Mouse (Mus musculus) heart, adult 2 months (tissue): ENCODE results near the gene Nckap5. TPM values are rescaled to one million over a fixed set of nuclear protein-coding genes. Genes with fewer than 3 reads are reported as not detected.

Source experiments
- DNase-seq, 2 experiments: peaks; one replicate each; pipeline ENCODE4 v3.0.0; 2021
- H3K27ac ChIP-seq: fragments of 200-600 bp; 2 replicates; pipeline ENCODE4 v1.8.1; 2022
- H3K27me3 ChIP-seq: fragments of 200-500 bp; 2 replicates; pipeline ENCODE4 v1.6.1; 2012; ENCODE audit warnings: mild to moderate bottlenecking, low read length, inconsistent platforms, mixed read lengths; ENCODE audit not compliant: control insufficient read depth, insufficient read depth
- H3K36me3 ChIP-seq: fragments of 200-500 bp; 2 replicates; pipeline ENCODE4 v1.6.1; 2012; ENCODE audit warnings: low read length, inconsistent platforms; ENCODE audit not compliant: control insufficient read depth, insufficient read depth
- H3K4me1 ChIP-seq: fragments of 200-500 bp; 2 replicates; pipeline ENCODE4 v1.6.1; 2011; ENCODE audit warnings: low read length; ENCODE audit not compliant: control insufficient read depth, insufficient read depth
- H3K4me3 ChIP-seq: fragments of 200-600 bp; 2 replicates; pipeline ENCODE4 v1.8.1; 2022
- H3K79me2 ChIP-seq: fragments of 200-500 bp; replicated peaks from 2 replicates; pipeline ENCODE4 v1.6.1; 2012; ENCODE audit warnings: mild to moderate bottlenecking, inconsistent platforms, low read length, moderate library complexity, mixed read lengths; ENCODE audit not compliant: control insufficient read depth, insufficient read depth
- H3K9ac ChIP-seq: fragments of 200-500 bp; 2 replicates; pipeline ENCODE4 v1.6.1; 2012; ENCODE audit warnings: low read depth, mild to moderate bottlenecking, control low read depth, inconsistent platforms, low read length, mixed read lengths
- CTCF ChIP-seq: fragments of 200-600 bp; IDR thresholded peaks from 2 replicates; pipeline ENCODE4 v1.8.1; 2022; ENCODE audit warnings: antibody characterized with exemption, mild to moderate bottlenecking, moderate library complexity
- EP300 ChIP-seq: fragments of 200-500 bp; IDR thresholded peaks from 2 replicates; pipeline ENCODE4 v1.6.1; 2011; ENCODE audit warnings: low read depth, low read length, control low read depth; ENCODE audit not compliant: insufficient read depth
- POLR2A ChIP-seq: fragments of 200-500 bp; IDR thresholded peaks from 2 replicates; pipeline ENCODE4 v1.6.1; 2011; ENCODE audit warnings: mild to moderate bottlenecking, low read depth, low read length, control low read depth; ENCODE audit not compliant: insufficient read depth
- WGBS: fragments of 180-500 bp; shearing (Covaris S2); methylation state at CpG from one replicate; pipeline ENCODE4 v1.1.7; 2018; 5-methylcytosine and 5-hydroxymethylcytosine counted together
- intact Hi-C: fragments of 180-260 bp; cut with DNase I; formaldehyde crosslinking; loops from one replicate; pipeline ENCODE4 v1.15.1; 2025
- polyA plus RNA-seq: library from polyadenylated mRNA; depleted of rRNA; stranded (reverse); fragments of >200 nt; gene quantifications from 2 replicates; pipeline ENCODE4 v1.2.3, GENCODE M21; 2012
- total RNA-seq, 2 experiments: library from RNA; stranded (reverse); gene quantifications; 2 replicates each; pipeline ENCODE4 v1.2.3; 2021

The Nckap5 gene
- total and polyA plus RNA-seq, 3 experiments: 2.8 to 9.6 (median 6.0) TPM

- H3K36me3 ChIP-seq: no peaks in the 10 kb centered on the region
- no peak for DNase-seq
- TF ChIP-seq EP300 (no peak), POLR2A (no peak), CTCF (no peak)
- WGBS: 76% methylated on average over 3 of the region's 3 CpGs
- H3K4me3 ChIP-seq: no peak overlapping the region
- H3K4me1 ChIP-seq: no peaks in the 10 kb centered on the region
- H3K27ac ChIP-seq: no peak overlapping the region
- no peak overlapping the region for H3K9ac ChIP-seq
- intact Hi-C loops: no loop called here
- no peaks in the 10 kb centered on the region for H3K79me2 ChIP-seq
- H3K27me3 ChIP-seq: no peaks in the 10 kb centered on the region
These were observed 842.8 kb downstream of the Nckap5 start for GRCm38 (mm10) chr1:125987803-125988202.

DNA sequence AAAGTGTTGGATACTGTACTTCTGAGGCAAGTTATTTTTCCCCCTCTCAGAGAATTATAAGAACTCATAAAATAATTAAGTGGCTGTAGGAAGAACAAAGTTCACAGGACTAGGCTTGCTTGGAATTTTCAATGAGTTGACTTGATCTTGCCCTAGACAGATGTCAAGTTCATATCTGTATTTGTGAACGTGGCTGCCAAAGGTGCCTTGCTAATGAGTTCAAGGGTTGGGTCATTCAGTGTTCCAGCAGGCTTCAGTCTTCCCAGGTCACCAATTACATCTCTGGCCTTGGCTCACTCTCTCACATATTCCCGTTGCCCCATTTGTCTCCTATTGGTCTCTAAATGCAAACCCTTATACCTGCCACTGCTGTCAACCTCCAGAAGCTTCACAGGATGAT is 846.0 kb downstream of the Nckap5 start:
- H3K27me3 ChIP-seq: no peaks in the 10 kb centered on the region
- no peaks in the 10 kb centered on the region for H3K79me2 ChIP-seq
- no peaks in the 10 kb centered on the region for H3K4me1 ChIP-seq
- no peak overlapping the region for H3K27ac ChIP-seq
- no peak for TF ChIP-seq CTCF
- H3K4me3 ChIP-seq: no peak overlapping the region
- DNase-seq: no peak
- H3K36me3 ChIP-seq: no peaks in the 10 kb centered on the region
- 54% methylated on average over 2 of the region's 2 CpGs for WGBS
- no peak overlapping the region for H3K9ac ChIP-seq
- intact Hi-C loops: no loop called here

DNA sequence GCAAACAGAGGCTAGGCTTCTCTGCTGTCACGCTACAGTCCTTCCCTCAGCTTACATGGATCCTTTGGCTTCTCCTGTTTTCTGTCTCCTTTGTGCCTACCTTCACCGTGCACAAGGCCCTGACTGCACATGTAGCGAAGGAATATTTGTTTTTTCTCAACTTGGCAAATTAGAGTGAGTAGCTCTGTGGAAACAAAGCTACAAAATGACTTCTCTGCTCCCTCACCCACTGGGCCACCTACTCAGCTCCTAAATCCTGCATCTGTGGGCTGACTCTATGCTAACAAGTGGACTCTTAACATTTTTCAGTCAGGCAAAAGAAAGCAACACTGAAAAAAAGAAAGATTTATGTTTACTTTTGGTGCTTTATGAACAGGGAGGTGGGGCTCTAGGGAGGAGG is 856.0 kb downstream of the Nckap5 start:
- H3K79me2 ChIP-seq: no peaks in the 10 kb centered on the region
- H3K27me3 ChIP-seq: no peaks in the 10 kb centered on the region
- no peak overlapping the region for H3K4me3 ChIP-seq
- no peak overlapping the region for H3K27ac ChIP-seq
- 85% methylated on average over 3 of the region's 3 CpGs for WGBS
- no peaks in the 10 kb centered on the region for H3K4me1 ChIP-seq
- TF ChIP-seq CTCF (no peak), POLR2A (no peak), EP300 (no peak)
- DNase-seq: no peak
- no peaks in the 10 kb centered on the region for H3K36me3 ChIP-seq
- intact Hi-C loops: no loop called here
- no peak overlapping the region for H3K9ac ChIP-seq

DNA sequence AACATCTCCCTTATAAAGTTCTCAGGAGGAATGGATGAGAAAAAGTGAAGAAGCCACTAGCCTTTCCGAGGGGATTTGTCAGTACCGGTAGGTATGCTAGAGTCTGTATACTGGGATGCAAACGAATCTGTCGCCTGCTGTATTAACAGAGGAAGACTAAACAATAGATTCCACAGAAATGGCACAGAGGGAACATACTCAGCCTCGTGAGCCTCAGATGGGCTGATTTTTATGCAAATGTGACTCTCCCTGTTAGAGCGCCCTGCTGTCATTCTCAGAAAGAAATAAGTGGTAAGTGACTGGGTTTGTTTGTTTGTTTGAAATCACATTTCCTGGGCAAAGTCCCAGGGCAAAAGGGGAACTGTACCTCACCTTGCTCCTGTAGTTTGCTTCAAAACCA is 858.7 kb downstream of the Nckap5 start:
- intact Hi-C loops: no loop called here
- WGBS: 81% methylated on average over 6 of the region's 6 CpGs
- TF ChIP-seq POLR2A (no peak), EP300 (no peak), CTCF (no peak)

GRCm38 (mm10) chr1:125967671-125968070 is 862.9 kb downstream of the Nckap5 start:
- Histone ChIP-seq H3K36me3 (no peaks in the 10 kb centered on the region), H3K27me3 (no peaks in the 10 kb centered on the region), H3K9ac (no peak overlapping the region), H3K27ac (no peak overlapping the region), H3K79me2 (no peaks in the 10 kb centered on the region), H3K4me3 (no peak overlapping the region), H3K4me1 (no peaks in the 10 kb centered on the region)
- 65% methylated on average over 6 of the region's 6 CpGs for WGBS
- intact Hi-C loops: no loop called here
- DNase-seq: no peak
- no peak for TF ChIP-seq CTCF
- TF ChIP-seq EP300: no peak
- TF ChIP-seq POLR2A: no peak

More for the DNA sequence above, 858.7 kb downstream of the Nckap5 start:
- DNase-seq: no peak
- Histone ChIP-seq H3K4me3 (no peak overlapping the region), H3K79me2 (no peaks in the 10 kb centered on the region), H3K36me3 (no peaks in the 10 kb centered on the region), H3K27me3 (no peaks in the 10 kb centered on the region), H3K27ac (no peak overlapping the region), H3K4me1 (no peaks in the 10 kb centered on the region), H3K9ac (no peak overlapping the region)

DNA sequence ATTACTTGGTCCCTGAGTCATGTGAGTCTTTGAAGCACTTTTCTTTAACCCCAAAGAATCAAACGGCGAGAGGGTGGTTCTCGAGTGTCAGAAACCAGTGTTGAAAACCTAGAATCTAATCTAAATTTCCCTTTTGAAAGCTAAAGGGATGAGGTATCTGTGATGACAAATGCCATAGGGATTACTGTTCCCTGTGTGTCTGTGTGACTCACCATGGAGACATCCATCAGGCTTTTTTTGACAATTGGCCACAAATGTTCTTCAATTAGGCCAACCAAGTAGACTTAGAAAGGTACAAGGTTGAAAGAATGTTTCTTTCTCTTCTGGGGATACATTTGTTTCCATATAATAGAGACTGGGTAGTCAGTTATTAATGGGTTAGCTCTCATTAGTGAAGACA is 879.6 kb downstream of the Nckap5 start:
- Histone ChIP-seq H3K9ac (no peak overlapping the region), H3K79me2 (no peaks in the 10 kb centered on the region), H3K4me3 (no peak overlapping the region), H3K36me3 (no peaks in the 10 kb centered on the region), H3K27me3 (no peaks in the 10 kb centered on the region; the same call in 1 of the 2 replicates), H3K27ac (no peak overlapping the region), H3K4me1 (no peaks in the 10 kb centered on the region)
- intact Hi-C loops: no loop called here
- TF ChIP-seq POLR2A (no peak), CTCF (no peak), EP300 (no peak)
- DNase-seq: no peak
- 52% methylated on average over 3 of the region's 3 CpGs for WGBS
